Mouse (Mus musculus) C2C12 (cell line): ENCODE measurements around the gene Fam227a.

Experiments
- CTCF ChIP-seq: IDR thresholded peaks from one replicate; pipeline ENCODE4 v1.5.1; 2011; ENCODE audit not compliant: control insufficient read depth, insufficient read depth, insufficient read length
- MAX ChIP-seq: IDR thresholded peaks from one replicate; pipeline ENCODE4 v1.6.1; 2011; ENCODE audit warnings: mild to moderate bottlenecking, control low read depth
- MYOD1 ChIP-seq: IDR thresholded peaks from one replicate; pipeline ENCODE4 v1.6.1; 2011; ENCODE audit warnings: low read depth; ENCODE audit not compliant: control insufficient read depth, insufficient read length
- USF1 ChIP-seq: IDR thresholded peaks from one replicate; pipeline ENCODE4 v1.6.1; 2011; ENCODE audit warnings: low read depth, mild to moderate bottlenecking, control low read depth, moderate library complexity

DNA sequence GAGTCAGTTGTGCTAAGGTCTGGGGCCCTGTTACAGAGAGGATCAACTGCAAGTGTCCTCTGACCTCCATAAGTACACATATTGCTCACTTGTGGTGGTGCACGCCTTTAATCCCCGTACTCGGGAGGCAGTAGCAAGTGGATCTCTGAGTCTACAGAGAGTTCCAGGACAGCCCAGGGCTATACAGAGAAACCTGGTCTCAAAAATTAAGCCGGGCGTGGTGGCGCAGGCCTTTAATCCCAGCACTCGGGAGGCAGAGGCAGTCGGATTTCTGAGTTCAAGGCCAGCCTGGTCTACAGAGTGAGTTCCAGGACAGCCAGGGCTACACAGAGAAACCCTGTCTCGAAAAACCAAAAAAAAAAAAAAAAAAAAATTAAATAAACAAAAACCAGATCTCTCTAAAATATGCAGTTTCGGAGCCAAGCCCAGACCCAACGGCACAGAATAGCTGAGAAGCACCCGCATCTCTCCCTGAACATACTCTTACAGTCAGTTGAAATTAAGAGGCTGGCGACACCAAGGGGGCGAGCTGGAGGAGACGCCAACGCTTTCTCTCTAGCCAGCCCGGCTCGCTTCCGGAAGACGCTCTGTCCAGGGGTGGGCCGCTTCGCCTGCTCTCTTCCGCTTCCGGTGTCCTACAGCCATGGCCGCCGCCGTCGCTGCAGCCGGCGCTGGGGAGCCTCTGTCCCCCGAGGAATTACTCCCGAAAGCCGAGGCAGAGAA is 11.7 kb upstream of the Fam227a start, which contains the start of gene Tomm22:
- TF ChIP-seq CTCF (peak; percentile 74), MAX (peak; percentile 76), USF1 (no peak), MYOD1 (no peak)
